Mouse (Mus musculus) kidney, adult 2 months (tissue): ENCODE measurements around the gene Scarb2.

ENCODE experiments used
- CTCF ChIP-seq: fragments of 200-500 bp; conservative IDR thresholded peaks from 2 replicates; pipeline ENCODE4 v1.5.1; 2011; ENCODE audit warnings: low read depth, mild to moderate bottlenecking, control low read depth, low read length, moderate library complexity, mixed read lengths; ENCODE audit not compliant: insufficient read depth, insufficient read length
- POLR2A ChIP-seq: fragments of 200-500 bp; IDR thresholded peaks from one replicate; pipeline ENCODE4 v1.6.1; 2011; ENCODE audit warnings: low read depth, low read length, control low read depth

DNA sequence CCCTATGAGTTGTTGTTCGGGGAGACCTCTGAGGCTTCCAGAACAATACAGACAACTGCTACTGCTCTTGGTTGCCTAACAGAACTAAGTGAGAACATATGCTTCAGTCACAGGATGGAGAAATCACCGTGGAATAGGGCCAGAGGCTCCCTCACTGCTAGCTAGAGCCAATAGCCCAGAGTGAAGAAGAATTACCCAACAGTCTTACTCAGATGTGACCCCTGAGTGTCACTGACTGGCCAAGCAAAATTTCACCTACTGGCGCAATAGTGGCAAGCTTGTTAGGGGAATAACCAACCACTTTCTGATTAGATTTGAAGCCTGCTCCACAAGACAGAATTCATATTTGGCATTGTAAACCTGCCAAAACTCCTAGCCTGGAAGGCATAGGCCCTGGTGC lies 19.9 kb downstream of the Scarb2 start:
- no peak for TF ChIP-seq CTCF
- TF ChIP-seq POLR2A, result no peak
